Mouse (Mus musculus) hindbrain, embryonic 14.5 days (tissue): ENCODE results near the gene Adarb1. TPM values are rescaled to one million over a fixed set of nuclear protein-coding genes. Genes with fewer than 3 reads are reported as not detected.

Experiments used
- ATAC-seq: fragments of 200-750 bp; cut with Nextera tagmentation; 2 replicates; pipeline ENCODE4 v1.8.0; 2017; ENCODE audit warnings: moderate number of reproducible peaks, mild to moderate bottlenecking, moderate TSS enrichment, moderate library complexity; ENCODE audit not compliant: low FRiP score
- DNase-seq: peaks from one replicate; pipeline ENCODE4 v3.0.0-alpha.2; 2015; ENCODE audit warnings: low spot score
- H3K27ac ChIP-seq: fragments of 300-500 bp; sonication (generic); 2 replicates; pipeline ENCODE4 v1.5.1; 2014; ENCODE audit warnings: mild to moderate bottlenecking, moderate library complexity
- H3K27me3 ChIP-seq: fragments of 300-500 bp; sonication (generic); 2 replicates; pipeline ENCODE4 v1.6.1; 2014; ENCODE audit warnings: mild to moderate bottlenecking, low read length, mixed read lengths; ENCODE audit not compliant: control insufficient read depth, insufficient read depth
- H3K36me3 ChIP-seq: fragments of 300-500 bp; sonication (generic); replicated peaks from 2 replicates; pipeline ENCODE4 v1.6.1; 2014; ENCODE audit not compliant: control insufficient read depth, insufficient read depth
- H3K4me1 ChIP-seq: fragments of 300-500 bp; sonication (generic); replicated peaks from 2 replicates; pipeline ENCODE4 v1.6.1; 2014; ENCODE audit warnings: antibody characterized with exemption, low read length, mixed read lengths; ENCODE audit not compliant: control insufficient read depth, insufficient read depth
- H3K4me2 ChIP-seq: fragments of 300-500 bp; sonication (generic); replicated peaks from 2 replicates; pipeline ENCODE4 v1.6.1; 2014; ENCODE audit warnings: mild to moderate bottlenecking, moderate library complexity
- H3K4me3 ChIP-seq: fragments of 300-500 bp; sonication (generic); replicated peaks from 2 replicates; pipeline ENCODE4 v1.5.1; 2014; ENCODE audit warnings: mild to moderate bottlenecking, low read length
- H3K9ac ChIP-seq: fragments of 300-500 bp; sonication (generic); 2 replicates; pipeline ENCODE4 v1.6.1; 2014
- H3K9me3 ChIP-seq: fragments of 300-500 bp; sonication (generic); 2 replicates; pipeline ENCODE4 v1.6.1; 2016; ENCODE audit warnings: low read length; ENCODE audit not compliant: control insufficient read depth
- WGBS: fragments of 180-500 bp; shearing (Covaris S2); extraction: QIAGEN DNeasy Blood & Tissue Kit; methylation state at CpG from one replicate; pipeline ENCODE4 v1.1.7; 2014; 5-methylcytosine and 5-hydroxymethylcytosine counted together
- polyA plus RNA-seq: library from polyadenylated mRNA; unstranded; fragments of >200 nt; fragmentation: Nextera tagmentation; extraction: Ambion mirVana; gene quantifications from 2 replicates; pipeline ENCODE4 v1.2.1, GENCODE M21; 2014

The Adarb1 gene
- polyA plus RNA-seq, 1 experiment from 2014 or later = 20.7 TPM

DNA sequence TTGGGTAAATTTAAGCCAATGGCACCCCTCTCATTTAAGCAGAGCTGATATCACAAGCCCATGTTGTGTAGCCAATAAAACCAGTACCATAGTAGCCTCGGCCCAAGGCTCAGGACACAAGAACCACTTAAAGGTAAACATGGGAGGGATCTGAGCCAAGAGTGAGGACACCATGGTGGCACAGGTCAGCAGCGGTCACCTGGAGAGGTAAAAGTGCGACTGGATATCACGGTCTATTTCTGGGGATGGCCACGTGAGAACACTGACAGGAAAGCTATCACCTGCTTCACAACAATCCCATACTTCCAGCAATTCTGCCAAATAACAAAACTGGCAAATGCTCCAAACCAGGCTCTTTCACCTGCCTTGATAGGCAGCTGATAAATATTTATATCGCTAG lies 17.0 kb downstream of the Adarb1 start:
- DNase-seq (no peak), ATAC-seq (no peak)
- no peaks in the 10 kb centered on the region for H3K27me3 ChIP-seq
- H3K9ac ChIP-seq = no peak overlapping the region
- no peak overlapping the region for H3K4me3 ChIP-seq
- no peaks in the 10 kb centered on the region for H3K36me3 ChIP-seq
- H3K9me3 ChIP-seq = no peaks in the 10 kb centered on the region
- H3K4me1 ChIP-seq = no peaks in the 10 kb centered on the region
- no peak overlapping the region for H3K4me2 ChIP-seq
- no peak overlapping the region for H3K27ac ChIP-seq
- 98% methylated on average over 6 of the region's 6 CpGs for WGBS

DNA sequence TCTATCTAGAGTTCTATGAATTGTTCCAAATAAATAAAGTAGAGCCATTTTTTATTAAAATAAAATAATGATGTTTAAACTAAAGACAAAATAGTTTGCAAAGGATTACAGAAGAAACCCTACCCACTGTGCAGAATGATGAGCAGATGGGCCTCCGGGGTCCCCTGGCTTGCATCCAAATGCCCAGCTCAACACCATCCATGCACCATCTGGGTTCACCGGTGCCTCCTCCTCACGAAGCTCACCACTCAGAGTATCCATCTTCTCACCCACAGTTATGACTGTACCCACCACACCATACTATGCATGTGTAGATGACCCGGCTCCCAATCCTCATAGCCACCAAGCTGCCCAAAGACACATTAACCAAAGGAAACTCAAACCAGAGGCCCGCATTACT lies 18.1 kb downstream of the Adarb1 start:
- Histone ChIP-seq H3K4me1 (no peaks in the 10 kb centered on the region), H3K27me3 (no peaks in the 10 kb centered on the region), H3K9me3 (no peaks in the 10 kb centered on the region), H3K9ac (no peak overlapping the region), H3K4me2 (no peak overlapping the region), H3K27ac (no peak overlapping the region), H3K4me3 (no peak overlapping the region), H3K36me3 (no peaks in the 10 kb centered on the region)
- WGBS = 72% methylated on average over 5 of the region's 5 CpGs
- ATAC-seq (no peak), DNase-seq (no peak)

DNA sequence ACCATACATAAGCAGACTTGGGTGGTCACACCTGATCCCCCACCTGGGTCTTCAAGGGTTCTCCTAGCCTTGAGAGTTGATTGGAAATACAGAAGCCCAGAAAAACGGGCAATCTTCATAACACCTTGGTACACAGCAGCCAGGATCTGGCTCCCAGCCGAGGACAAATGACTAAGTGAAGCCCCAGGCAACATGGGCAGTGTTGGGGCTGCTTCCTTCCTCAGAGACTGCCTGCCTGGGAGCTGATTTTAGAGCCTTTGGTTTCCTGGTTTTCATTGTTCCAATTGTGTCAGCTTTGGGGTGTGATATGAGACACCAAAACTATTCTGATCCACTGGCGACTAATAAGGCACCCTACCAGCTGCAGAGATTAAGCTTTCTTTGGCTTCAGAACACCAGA lies 20.0 kb downstream of the Adarb1 start:
- Histone ChIP-seq H3K27me3 (no peaks in the 10 kb centered on the region), H3K4me1 (no peaks in the 10 kb centered on the region), H3K9me3 (no peaks in the 10 kb centered on the region), H3K4me3 (no peak overlapping the region), H3K4me2 (no peak overlapping the region), H3K36me3 (no peaks in the 10 kb centered on the region), H3K27ac (no peak overlapping the region), H3K9ac (no peak overlapping the region)
- 70% methylated on average over 3 of the region's 3 CpGs for WGBS
- ATAC-seq (no peak), DNase-seq (no peak)

DNA sequence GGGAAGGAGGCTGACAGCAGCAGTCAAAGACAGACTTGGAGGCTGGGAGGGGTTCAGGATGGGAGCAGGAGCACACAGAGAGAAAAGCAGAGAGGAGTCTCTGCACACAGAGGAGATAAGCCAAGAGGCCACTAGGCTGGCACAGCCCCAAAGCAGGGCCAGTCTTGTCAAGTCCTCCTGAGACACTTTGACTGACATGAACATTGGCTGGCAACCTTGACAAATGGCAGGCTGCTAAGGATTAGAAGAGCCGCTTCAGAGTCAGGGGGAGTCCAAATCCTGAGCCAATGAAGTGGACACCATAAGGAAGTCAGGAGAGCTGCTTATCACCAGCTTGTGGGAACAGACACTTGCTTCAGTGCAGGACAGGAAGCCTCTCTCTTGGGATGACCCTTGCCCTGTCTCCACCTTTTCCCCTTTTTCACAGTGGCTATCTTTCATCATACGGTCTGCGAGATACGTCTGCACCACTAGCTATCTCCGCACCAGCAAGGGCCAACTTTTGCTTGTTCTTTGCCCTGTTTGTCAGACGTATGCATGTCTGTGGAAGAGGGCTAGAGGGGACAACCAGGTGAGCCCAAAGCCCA lies 20.9 kb downstream of the Adarb1 start:
- Histone ChIP-seq H3K4me3 (no peak overlapping the region), H3K9me3 (no peaks in the 10 kb centered on the region), H3K4me1 (no peaks in the 10 kb centered on the region), H3K36me3 (no peaks in the 10 kb centered on the region), H3K27ac (no peak overlapping the region), H3K9ac (no peak overlapping the region), H3K4me2 (no peak overlapping the region), H3K27me3 (no peaks in the 10 kb centered on the region)
- no peak for ATAC-seq
- no peak for DNase-seq
- 91% methylated on average over 6 of the region's 6 CpGs for WGBS

DNA sequence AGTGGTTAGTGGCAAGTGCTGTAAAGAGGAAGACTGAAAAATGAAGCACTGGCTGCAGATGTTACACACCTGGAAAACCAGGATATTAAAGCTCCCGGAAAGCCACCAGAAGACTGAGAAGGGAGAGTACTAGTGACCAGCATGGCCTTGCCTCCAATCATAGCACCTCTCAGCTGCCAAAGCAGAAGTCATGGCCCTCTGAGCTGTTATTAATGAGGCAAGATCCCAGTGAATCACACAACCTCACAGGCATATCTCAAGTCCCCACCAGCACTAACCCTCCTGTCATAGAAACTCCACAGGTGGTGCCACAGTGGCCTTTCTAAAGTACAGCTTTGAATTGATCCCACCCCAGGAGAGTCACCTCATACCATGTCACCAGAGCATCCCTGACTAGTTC lies 22.1 kb downstream of the Adarb1 start:
- H3K27ac ChIP-seq = no peak overlapping the region
- H3K4me1 ChIP-seq = no peaks in the 10 kb centered on the region
- H3K4me3 ChIP-seq = no peak overlapping the region
- H3K36me3 ChIP-seq = no peaks in the 10 kb centered on the region
- no peaks in the 10 kb centered on the region for H3K27me3 ChIP-seq
- no peaks in the 10 kb centered on the region for H3K9me3 ChIP-seq
- H3K4me2 ChIP-seq = no peak overlapping the region
- H3K9ac ChIP-seq = no peak overlapping the region
- DNase-seq (no peak), ATAC-seq (no peak)
- 95% methylated on average over 1 of the region's 1 CpGs for WGBS

DNA sequence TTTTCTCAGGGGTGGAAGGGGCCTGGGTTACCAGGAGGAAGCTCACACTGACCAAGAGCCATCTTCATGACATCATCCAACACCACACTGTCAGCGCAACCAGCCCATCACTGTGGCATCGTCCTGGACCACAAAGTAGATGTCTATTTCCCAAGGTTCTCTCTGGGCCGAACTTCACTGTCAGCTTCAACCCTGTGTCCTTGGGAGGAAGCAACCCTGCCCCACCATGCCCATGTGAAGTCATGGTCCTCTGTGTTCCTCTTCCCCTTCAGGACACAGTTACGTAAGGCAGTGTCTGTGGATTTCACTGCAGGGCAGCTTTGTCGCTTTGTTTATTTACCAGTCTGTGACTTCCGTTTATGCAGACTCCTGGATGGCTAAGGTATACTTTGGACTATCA lies 27.0 kb downstream of the Adarb1 start:
- Histone ChIP-seq H3K9me3 (no peaks in the 10 kb centered on the region), H3K36me3 (no peaks in the 10 kb centered on the region), H3K9ac (no peak overlapping the region), H3K4me1 (no peaks in the 10 kb centered on the region), H3K27ac (no peak overlapping the region), H3K4me2 (no peak overlapping the region), H3K27me3 (no peaks in the 10 kb centered on the region), H3K4me3 (no peak overlapping the region)
- WGBS = 95% methylated on average over 6 of the region's 6 CpGs
- no peak for ATAC-seq
- no peak for DNase-seq

DNA sequence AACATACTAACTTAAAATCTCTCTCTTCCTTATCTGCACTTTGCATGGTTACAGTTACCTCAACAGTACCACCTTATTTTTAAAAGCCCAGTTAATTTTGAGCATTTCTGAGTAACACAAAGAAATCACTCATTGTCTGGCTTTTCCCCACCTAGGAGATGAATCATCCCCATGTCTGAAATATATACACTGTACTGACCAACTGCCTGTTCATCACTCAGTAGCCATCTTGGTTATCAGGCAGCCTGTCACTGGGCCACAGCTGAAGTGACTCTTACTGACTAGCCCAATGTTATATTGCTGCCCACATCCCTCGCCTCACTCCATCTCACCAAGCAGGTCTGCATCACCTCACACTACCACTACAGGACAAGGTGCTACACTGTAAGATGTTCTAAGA lies 30.5 kb downstream of the Adarb1 start:
- Histone ChIP-seq H3K4me2 (no peak overlapping the region), H3K4me3 (no peak overlapping the region), H3K4me1 (no peaks in the 10 kb centered on the region), H3K27me3 (no peaks in the 10 kb centered on the region), H3K36me3 (no peaks in the 10 kb centered on the region), H3K27ac (no peak overlapping the region), H3K9me3 (no peaks in the 10 kb centered on the region), H3K9ac (no peak overlapping the region)
- DNase-seq (no peak), ATAC-seq (no peak)
- WGBS = 97% methylated on average over 1 of the region's 1 CpGs

DNA sequence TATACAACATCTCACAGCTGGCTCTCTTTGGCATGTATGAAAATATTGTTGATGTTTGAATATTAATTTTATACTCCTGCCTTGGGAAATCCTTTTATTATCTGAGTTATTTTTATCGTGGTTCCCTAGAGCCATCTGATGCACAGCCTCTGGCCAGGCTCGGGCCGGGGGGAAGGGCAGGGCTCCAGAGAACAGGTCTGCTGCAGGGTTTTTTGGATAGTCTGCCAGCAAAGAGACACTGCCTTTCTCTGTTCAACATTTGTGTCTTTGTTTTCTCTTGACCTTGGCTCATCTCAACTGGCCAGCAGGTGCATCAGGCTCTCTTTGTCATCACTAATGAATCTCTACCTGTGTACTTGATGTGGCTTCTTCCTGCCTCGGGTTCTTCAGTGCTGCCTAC lies 32.3 kb downstream of the Adarb1 start:
- 80% methylated on average over 4 of the region's 4 CpGs for WGBS
- no peak for ATAC-seq

DNA sequence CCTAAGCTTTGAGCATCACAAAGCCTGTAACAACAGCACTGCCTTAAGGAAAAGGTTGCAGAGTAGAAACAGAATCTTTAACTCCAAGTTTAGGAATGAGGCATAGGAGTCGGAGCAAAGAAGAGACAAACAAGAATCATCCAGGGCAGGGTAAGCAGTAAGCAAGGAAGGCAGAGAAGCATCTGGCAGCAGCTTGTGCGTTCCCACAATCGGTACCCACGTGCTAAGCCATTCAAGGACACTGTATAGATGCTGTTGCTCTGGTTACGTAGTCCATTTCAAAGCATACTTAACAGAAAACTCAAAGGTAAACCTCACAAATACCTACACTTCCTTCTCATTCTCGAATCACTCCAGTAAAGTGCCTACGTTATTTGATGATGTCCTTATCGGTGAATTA lies 35.0 kb downstream of the Adarb1 start:
- WGBS = 82% methylated on average over 8 of the region's 8 CpGs
- Histone ChIP-seq H3K4me2 (no peak overlapping the region), H3K27ac (no peak overlapping the region), H3K4me3 (no peak overlapping the region), H3K9me3 (no peaks in the 10 kb centered on the region), H3K36me3 (no peaks in the 10 kb centered on the region), H3K4me1 (no peaks in the 10 kb centered on the region), H3K27me3 (no peaks in the 10 kb centered on the region), H3K9ac (no peak overlapping the region)
- ATAC-seq (no peak), DNase-seq (no peak)

More for the DNA sequence above, 32.3 kb downstream of the Adarb1 start:
- no peaks in the 10 kb centered on the region for H3K27me3 ChIP-seq
- H3K9ac ChIP-seq = no peak overlapping the region
- H3K4me1 ChIP-seq = no peaks in the 10 kb centered on the region
- no peak overlapping the region for H3K4me2 ChIP-seq
- H3K27ac ChIP-seq = no peak overlapping the region
- H3K9me3 ChIP-seq = no peaks in the 10 kb centered on the region
- DNase-seq = no peak
- H3K4me3 ChIP-seq = no peak overlapping the region
- H3K36me3 ChIP-seq = no peaks in the 10 kb centered on the region

DNA sequence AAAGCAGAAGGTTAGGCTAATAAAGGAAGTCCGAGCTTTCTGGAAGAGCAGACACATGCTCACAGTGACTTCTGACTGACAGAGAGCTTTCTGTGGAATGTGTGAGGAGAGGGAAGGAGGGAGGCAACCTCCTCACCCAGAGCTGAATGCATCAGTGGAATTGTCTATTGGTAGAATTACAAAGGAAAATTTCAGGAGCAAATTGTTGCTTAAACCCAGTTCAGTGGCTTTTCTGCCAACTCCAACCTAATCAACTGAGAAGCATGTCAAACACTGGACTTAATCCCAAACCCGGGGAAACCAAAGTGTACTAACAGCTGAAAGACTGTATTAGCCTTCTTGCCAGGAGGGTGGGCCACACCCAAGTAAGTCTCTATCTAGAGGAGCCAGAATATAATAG lies 36.9 kb downstream of the Adarb1 start:
- no peak overlapping the region for H3K4me2 ChIP-seq
- H3K9ac ChIP-seq = no peak overlapping the region
- DNase-seq (no peak), ATAC-seq (no peak)
- H3K27ac ChIP-seq = no peak overlapping the region
- no peaks in the 10 kb centered on the region for H3K27me3 ChIP-seq
- no peak overlapping the region for H3K4me3 ChIP-seq
- H3K36me3 ChIP-seq = no peaks in the 10 kb centered on the region
- WGBS = 61% methylated on average over 2 of the region's 2 CpGs
- no peaks in the 10 kb centered on the region for H3K9me3 ChIP-seq
- no peaks in the 10 kb centered on the region for H3K4me1 ChIP-seq
